Mouse (Mus musculus): Measurements from ENCODE around the gene C87436. TPM values are rescaled to one million over a fixed set of nuclear protein-coding genes. Genes with fewer than 3 reads are reported as not detected.

The C87436 gene
- polyA plus RNA-seq, 1 experiment: not detected

DNA sequence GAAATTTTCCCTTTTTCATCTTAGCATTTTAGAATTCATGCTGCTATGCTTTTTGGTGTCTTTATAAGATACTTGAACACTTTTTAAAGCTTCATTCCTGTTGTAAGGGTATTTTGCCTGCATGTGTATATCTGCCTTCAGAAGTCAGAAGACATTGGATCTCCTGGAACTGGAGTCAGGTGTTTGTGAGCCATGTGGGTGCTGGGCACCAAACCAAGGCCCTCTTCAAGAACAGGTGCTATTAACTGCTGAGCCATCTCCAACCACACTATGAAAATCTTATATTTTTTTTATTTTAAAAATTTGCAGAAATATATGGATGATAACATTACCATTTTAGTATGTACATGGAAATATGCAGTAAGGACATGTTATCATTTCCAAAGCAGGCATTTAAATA lies 31.9 kb upstream of the C87436 start:
- TF ChIP-seq CTCF (IDR thresholded peaks at IDR 0.05; ENCODE audit: insufficient read depth, low read depth, low read length): no peak
- no peak overlapping the region for H3K4me3 ChIP-seq (ENCODE audit: insufficient read depth, low read depth, low read length)
- no peak overlapping the region for H3K27ac ChIP-seq (ENCODE audit: insufficient read depth, low read depth, low read length)
- H3K4me1 ChIP-seq (ENCODE audit: control insufficient read depth, insufficient read depth, low read length): no peaks in the 10 kb centered on the region

- 95% methylated on average over 6 of the region's 6 CpGs for WGBS
- no peak for TF ChIP-seq CTCF (IDR thresholded peaks at IDR 0.05; ENCODE audit: insufficient read depth, low read depth, low read length)
- no peak for TF ChIP-seq POLR2A (IDR thresholded peaks at IDR 0.05; ENCODE audit: insufficient read depth, low read depth, low read length)
- Histone ChIP-seq H3K27ac (ENCODE audit: insufficient read depth, low read depth, low read length) (no peak overlapping the region), H3K4me1 (ENCODE audit: control insufficient read depth, insufficient read depth, low read length) (no peaks in the 10 kb centered on the region), H3K4me3 (ENCODE audit: insufficient read depth, low read depth, low read length) (no peak overlapping the region)
Measured at GRCm38 (mm10) chr6:86418711-86419110, 19.5 kb upstream of the C87436 start.

DNA sequence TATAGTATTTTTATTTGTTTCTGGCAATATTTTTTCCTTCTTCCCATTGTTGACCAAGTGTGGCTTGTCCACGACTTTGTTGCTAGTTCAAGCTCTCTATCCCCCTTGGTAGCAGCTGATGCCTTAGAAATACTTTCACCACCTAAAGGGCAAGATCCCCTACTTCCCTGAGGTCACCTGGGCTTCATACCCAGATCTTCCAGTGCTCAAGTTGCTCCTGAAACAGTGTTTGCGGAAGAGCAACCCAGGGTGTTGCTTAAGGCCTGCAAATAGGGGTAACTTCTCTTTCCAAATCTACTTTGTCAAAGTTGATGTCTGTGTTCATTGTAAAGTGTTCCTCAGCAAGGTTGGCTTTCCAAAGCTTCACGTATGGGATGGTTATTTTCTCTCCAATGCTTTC lies 18.9 kb upstream of the C87436 start:
- WGBS: 87% methylated on average over 3 of the region's 3 CpGs
- H3K4me3 ChIP-seq (ENCODE audit: insufficient read depth, low read depth, low read length): no peak overlapping the region
- no peaks in the 10 kb centered on the region for H3K4me1 ChIP-seq (ENCODE audit: control insufficient read depth, insufficient read depth, low read length)
- no peak overlapping the region for H3K27ac ChIP-seq (ENCODE audit: insufficient read depth, low read depth, low read length)
- TF ChIP-seq CTCF (IDR thresholded peaks at IDR 0.05; ENCODE audit: insufficient read depth, low read depth, low read length): no peak
- no peak for TF ChIP-seq POLR2A (IDR thresholded peaks at IDR 0.05; ENCODE audit: insufficient read depth, low read depth, low read length)

DNA sequence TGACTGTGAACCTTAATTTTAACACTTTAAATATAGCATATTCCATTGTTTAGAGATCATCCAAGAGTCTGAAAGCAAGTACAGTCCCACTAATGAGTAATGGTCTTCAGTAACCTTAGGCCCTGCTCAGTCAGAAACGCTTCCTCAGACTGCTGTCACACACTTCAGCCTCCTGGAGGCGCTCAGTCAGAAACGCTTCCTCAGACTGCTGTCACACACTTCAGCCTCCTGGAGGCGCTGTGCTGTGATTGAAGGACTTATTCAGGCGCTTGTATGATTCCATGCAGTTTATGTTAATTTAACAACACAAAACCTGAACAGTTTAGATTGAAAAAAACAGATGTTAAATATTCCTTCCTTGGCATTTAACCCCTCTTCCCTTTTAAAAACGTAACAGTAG lies 17.7 kb upstream of the C87436 start:
- Histone ChIP-seq H3K27ac (ENCODE audit: insufficient read depth, low read depth, low read length) (no peak overlapping the region), H3K4me3 (ENCODE audit: insufficient read depth, low read depth, low read length) (no peak overlapping the region), H3K4me1 (ENCODE audit: control insufficient read depth, insufficient read depth, low read length) (no peaks in the 10 kb centered on the region)
- WGBS: 71% methylated on average over 6 of the region's 6 CpGs
- TF ChIP-seq CTCF (IDR thresholded peaks at IDR 0.05; ENCODE audit: insufficient read depth, low read depth, low read length) (no peak), POLR2A (IDR thresholded peaks at IDR 0.05; ENCODE audit: insufficient read depth, low read depth, low read length) (no peak)

DNA sequence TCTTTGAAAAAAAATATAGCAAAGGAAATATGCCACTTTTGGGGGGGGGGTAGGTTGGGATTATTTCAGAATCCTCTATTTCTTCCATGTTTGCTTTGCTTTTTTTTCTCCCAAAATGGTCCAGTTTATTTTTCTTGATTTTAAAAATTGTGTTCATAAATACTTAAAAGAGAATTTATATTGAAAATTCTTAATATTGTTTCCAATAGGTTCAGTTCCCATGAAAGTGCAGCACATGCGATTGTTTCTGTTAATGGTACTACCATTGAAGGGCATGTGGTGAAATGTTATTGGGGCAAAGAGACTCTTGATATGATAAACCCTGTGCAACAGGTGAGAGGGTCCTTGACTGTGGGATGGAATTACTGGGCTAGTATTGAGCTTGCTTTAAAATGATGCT lies 11.8 kb upstream of the C87436 start, which contains the start of gene Gm44790:
Gm44790 (plus strand) TSS at position 301 of the 400 bp plus-strand sequence.
- no peak within 1 kb of the TSS for H3K27ac ChIP-seq (ENCODE audit: insufficient read depth, low read depth, low read length)
- 97% methylated on average over 1 of the region's 1 CpGs for WGBS
- no peak for TF ChIP-seq POLR2A (IDR thresholded peaks at IDR 0.05; ENCODE audit: insufficient read depth, low read depth, low read length)
- no peak for TF ChIP-seq CTCF (IDR thresholded peaks at IDR 0.05; ENCODE audit: insufficient read depth, low read depth, low read length)

GRCm38 (mm10) chr6:86431531-86431930 lies 6.6 kb upstream of the C87436 start:
- TF ChIP-seq CTCF (IDR thresholded peaks at IDR 0.05; ENCODE audit: insufficient read depth, low read depth, low read length) (no peak), POLR2A (IDR thresholded peaks at IDR 0.05; ENCODE audit: insufficient read depth, low read depth, low read length) (no peak)
- Histone ChIP-seq H3K4me1 (ENCODE audit: control insufficient read depth, insufficient read depth, low read length) (no peaks in the 10 kb centered on the region), H3K27ac (ENCODE audit: insufficient read depth, low read depth, low read length) (no peak overlapping the region), H3K4me3 (ENCODE audit: insufficient read depth, low read depth, low read length) (no peak overlapping the region)
- 94% methylated on average over 3 of the region's 3 CpGs for WGBS

More for the DNA sequence above, 11.8 kb upstream of the C87436 start, which contains the start of gene Gm44790:
- H3K4me3 ChIP-seq (ENCODE audit: insufficient read depth, low read depth, low read length): no peak within 1 kb of the TSS
- no peaks in the 10 kb centered on the region for H3K4me1 ChIP-seq (ENCODE audit: control insufficient read depth, insufficient read depth, low read length)

DNA sequence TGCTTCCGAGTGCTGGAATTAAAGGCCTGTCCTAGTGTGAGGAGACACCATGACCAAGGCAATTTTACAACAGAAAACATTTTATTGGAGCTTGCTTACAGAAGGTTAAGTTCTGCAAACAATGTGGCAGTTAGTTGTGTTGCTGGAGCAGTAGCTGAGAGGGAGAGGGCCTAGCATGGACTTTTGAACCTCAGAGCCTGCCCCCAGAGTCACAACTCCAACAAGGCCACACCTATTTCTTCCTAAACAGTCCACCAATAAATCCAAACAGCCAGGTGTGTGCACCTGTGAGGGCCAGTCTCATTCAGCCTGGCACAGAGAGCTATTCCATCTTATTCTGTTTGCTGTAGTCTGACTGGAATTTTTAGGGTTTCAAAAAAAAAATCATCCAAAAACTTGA lies 4.5 kb upstream of the C87436 start:
- WGBS: 90% methylated on average over 1 of the region's 1 CpGs

DNA sequence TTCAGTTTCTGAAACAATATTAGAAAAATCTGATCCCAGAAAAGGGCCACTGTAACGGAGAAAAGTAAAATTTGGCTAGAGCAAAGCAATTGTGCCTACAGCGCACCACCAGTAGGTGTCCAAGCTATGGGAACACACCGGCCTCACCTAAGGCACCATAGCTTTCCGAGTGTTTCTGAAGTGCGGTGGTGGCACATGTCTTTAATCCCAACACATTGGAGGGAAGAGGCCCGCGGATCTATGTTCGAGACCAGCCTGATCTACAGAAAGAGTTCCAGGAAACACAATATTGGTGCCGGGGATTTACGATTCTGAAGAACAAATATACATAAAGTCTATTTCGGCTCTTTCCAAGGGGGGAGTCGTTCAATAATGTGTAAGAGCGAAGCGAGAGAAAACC lies 463 bp upstream of the C87436 start:
- Histone ChIP-seq H3K4me3 (ENCODE audit: insufficient read depth, low read depth, low read length) (peak overlapping the region; percentile 95), H3K27ac (ENCODE audit: insufficient read depth, low read depth, low read length) (peak overlapping the region; percentile 13; the same call in 1 of the 2 replicates), H3K4me1 (ENCODE audit: control insufficient read depth, insufficient read depth, low read length) (peaks cover 5% of the 10 kb centered on the region; the same call in 1 of the 2 replicates)
- TF ChIP-seq POLR2A (IDR thresholded peaks at IDR 0.05; ENCODE audit: insufficient read depth, low read depth, low read length): no peak
- TF ChIP-seq CTCF (IDR thresholded peaks at IDR 0.05; ENCODE audit: insufficient read depth, low read depth, low read length): 0 out of 2 replicates have a peak, but pooled peaks have one; percentile 14
- under 1% methylated on average over 14 of the region's 14 CpGs for WGBS

More for the DNA sequence above, 4.5 kb upstream of the C87436 start:
- H3K4me3 ChIP-seq (ENCODE audit: insufficient read depth, low read depth, low read length): no peak overlapping the region
- no peak for TF ChIP-seq CTCF (IDR thresholded peaks at IDR 0.05; ENCODE audit: insufficient read depth, low read depth, low read length)
- TF ChIP-seq POLR2A (IDR thresholded peaks at IDR 0.05; ENCODE audit: insufficient read depth, low read depth, low read length): no peak
- H3K4me1 ChIP-seq (ENCODE audit: control insufficient read depth, insufficient read depth, low read length): no peaks in the 10 kb centered on the region
- no peak overlapping the region for H3K27ac ChIP-seq (ENCODE audit: insufficient read depth, low read depth, low read length)

DNA sequence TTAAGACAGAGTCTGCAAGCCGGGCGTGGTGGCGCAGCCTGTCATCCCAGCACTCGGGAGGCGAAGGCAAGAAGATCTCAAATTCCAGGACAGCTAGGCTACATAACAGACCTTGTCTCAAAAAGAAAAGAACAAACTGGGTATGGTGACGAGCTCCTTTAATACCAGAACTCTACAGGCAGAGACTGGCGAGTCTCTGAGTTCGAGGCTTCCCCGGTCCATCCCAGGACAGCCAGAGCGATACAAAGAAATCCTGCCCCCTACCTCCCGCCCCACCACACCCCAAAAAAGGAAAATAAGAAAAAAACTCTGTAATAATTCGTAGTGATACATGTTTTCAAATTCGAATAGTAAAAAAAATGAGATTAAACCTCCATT lies 934 bp downstream of the C87436 start:
- TF ChIP-seq CTCF (IDR thresholded peaks at IDR 0.05; ENCODE audit: insufficient read depth, low read depth, low read length) (no peak), POLR2A (IDR thresholded peaks at IDR 0.05; ENCODE audit: insufficient read depth, low read depth, low read length) (no peak)
- WGBS: 2% methylated on average over 13 of the region's 13 CpGs
- H3K4me3 ChIP-seq (ENCODE audit: insufficient read depth, low read depth, low read length): peak overlapping the region; percentile 95
- peaks cover 5% of the 10 kb centered on the region; the same call in 1 of the 2 replicates for H3K4me1 ChIP-seq (ENCODE audit: control insufficient read depth, insufficient read depth, low read length)
- peak overlapping the region; percentile 100; the same call in 1 of the 2 replicates for H3K27ac ChIP-seq (ENCODE audit: insufficient read depth, low read depth, low read length)

- H3K4me1 ChIP-seq (ENCODE audit: control insufficient read depth, insufficient read depth, low read length): peaks cover 5% of the 10 kb centered on the region; the same call in 1 of the 2 replicates
- 81% methylated on average over 1 of the region's 1 CpGs for WGBS
- no peak overlapping the region for H3K27ac ChIP-seq (ENCODE audit: insufficient read depth, low read depth, low read length)
- H3K4me3 ChIP-seq (ENCODE audit: insufficient read depth, low read depth, low read length): no peak overlapping the region
- TF ChIP-seq POLR2A (IDR thresholded peaks at IDR 0.05; ENCODE audit: insufficient read depth, low read depth, low read length): no peak
Measured at GRCm38 (mm10) chr6:86439531-86439930, 1.4 kb downstream of the C87436 start.
